In genomic region chr4:83323201-83323903, GRCm38 (mm10) we compare ENCODE assay signal across 8 mouse cellular contexts. TPM values are rescaled to one million over a fixed set of nuclear protein-coding genes. Genes with fewer than 3 reads are reported as not detected.
A peak's percentile ranks its signal among the peaks of the same experiment; 100 is the strongest.
DNase-seq lines count a peak whose midpoint lies in the region; ATAC-seq and TF ChIP-seq lines count a peak whose summit lies in the region.

No protein-coding gene starts in this region.

- H3K4me2 ChIP-seq in intestine, embryonic 16.5 days (ENCODE audit: low read depth, low read length): peak overlapping the region; percentile 98
- H3K4me2 ChIP-seq in limb, embryonic 12.5 days: peak overlapping the region; percentile 93
- peak overlapping the region; percentile 96 for H3K4me2 ChIP-seq in midbrain, embryonic 12.5 days (replicated peaks)

- WGBS in intestine, embryonic 16.5 days: 3% methylated on average over 48 of the region's 48 CpGs
- WGBS in limb, embryonic 12.5 days: 2% methylated on average over 48 of the region's 48 CpGs
- 4% methylated on average over 47 of the region's 48 CpGs for WGBS in midbrain, embryonic 12.5 days
- WGBS in small intestine, adult 2 months: 2% methylated on average over 48 of the region's 48 CpGs

- no peaks in the 10 kb centered on the region for H3K9me3 ChIP-seq in intestine, embryonic 16.5 days (ENCODE audit: control insufficient read depth, low read length)
- no peaks in the 10 kb centered on the region for H3K9me3 ChIP-seq in limb, embryonic 12.5 days
- no peaks in the 10 kb centered on the region for H3K9me3 ChIP-seq in midbrain, embryonic 12.5 days

- peaks cover 4% of the 10 kb centered on the region; the same call in 1 of the 2 replicates for H3K4me1 ChIP-seq in intestine, embryonic 16.5 days (ENCODE audit: control insufficient read depth, insufficient read depth, low read length)
- H3K4me1 ChIP-seq in limb, embryonic 12.5 days (replicated peaks): peaks cover 13% of the 10 kb centered on the region
- peaks cover 4% of the 10 kb centered on the region; the same call in 1 of the 2 replicates for H3K4me1 ChIP-seq in midbrain, embryonic 12.5 days
- peaks cover 10% of the 10 kb centered on the region; the same call in 1 of the 2 replicates for H3K4me1 ChIP-seq in small intestine, adult 2 months (ENCODE audit: control insufficient read depth, insufficient read depth, insufficient read length, low read length)

- H3K27ac ChIP-seq in intestine, embryonic 16.5 days (ENCODE audit: low read length): peak overlapping the region; percentile 69
- H3K27ac ChIP-seq in limb, embryonic 12.5 days: peak overlapping the region; percentile 56
- H3K27ac ChIP-seq in midbrain, embryonic 12.5 days (replicated peaks): no peak overlapping the region
- H3K27ac ChIP-seq in small intestine, adult 2 months (ENCODE audit: insufficient read depth, low read depth, low read length): peak overlapping the region; percentile 93

- no peaks in the 10 kb centered on the region for H3K27me3 ChIP-seq in intestine, embryonic 16.5 days (replicated peaks; ENCODE audit: control insufficient read depth, insufficient read depth, low read length)
- H3K27me3 ChIP-seq in limb, embryonic 12.5 days: peaks cover 18% of the 10 kb centered on the region; the same call in 1 of the 2 replicates
- H3K27me3 ChIP-seq in midbrain, embryonic 12.5 days: peaks cover 26% of the 10 kb centered on the region
- no peaks in the 10 kb centered on the region for H3K27me3 ChIP-seq in small intestine, adult 2 months (ENCODE audit: control insufficient read depth, insufficient read depth, low read length)

- peak; percentile 66 for ATAC-seq in intestine, embryonic 16.5 days
- peak; percentile 52 for ATAC-seq in limb, embryonic 12.5 days (ENCODE audit: insufficient number of reproducible peaks, insufficient read depth, low FRiP score, low TSS enrichment, low read depth)
- ATAC-seq in midbrain, embryonic 12.5 days (ENCODE audit: low FRiP score, low read depth): peak; percentile 67
- no peak for ATAC-seq in activated CD4-positive, CD25-positive, alpha-beta regulatory T cell, adult 4 months

- H3K9ac ChIP-seq in intestine, embryonic 16.5 days (ENCODE audit: low read depth, low read length): peak overlapping the region; percentile 72
- H3K9ac ChIP-seq in limb, embryonic 12.5 days (replicated peaks): peak overlapping the region; percentile 63
- H3K9ac ChIP-seq in midbrain, embryonic 12.5 days (replicated peaks): peak overlapping the region; percentile 42

- peak overlapping the region; percentile 86 for H3K4me3 ChIP-seq in intestine, embryonic 16.5 days (ENCODE audit: low read length)
- peak overlapping the region; percentile 78 for H3K4me3 ChIP-seq in limb, embryonic 12.5 days (replicated peaks)
- peak overlapping the region; percentile 64 for H3K4me3 ChIP-seq in midbrain, embryonic 12.5 days
- H3K4me3 ChIP-seq in small intestine, adult 2 months (ENCODE audit: low read depth, low read length): peak overlapping the region; percentile 97

- peak; percentile 79 for DNase-seq in adrenal gland, adult 18-20 months (ENCODE audit: low spot score in 2 of 2)
- DNase-seq in embryo, embryonic 10.5 days (ENCODE audit: low spot score): peak; percentile 88
- DNase-seq in gastrocnemius, postnatal 4 days (ENCODE audit: low spot score in 2 of 2): peak; percentile 61 to 81

- no peak for TF ChIP-seq CTCF in small intestine, adult 2 months (IDR thresholded peaks at IDR 0.05; ENCODE audit: extremely low read depth, insufficient read length, insufficient replicate concordance, low read depth, low read length)

- no peak for TF ChIP-seq POLR2A in small intestine, adult 2 months (IDR thresholded peaks at IDR 0.05; ENCODE audit: low read depth, low read length)

- H3K36me3 ChIP-seq in intestine, embryonic 16.5 days (ENCODE audit: control insufficient read depth, insufficient read depth, low read length): no peaks in the 10 kb centered on the region
- H3K36me3 ChIP-seq in limb, embryonic 12.5 days: no peaks in the 10 kb centered on the region
- H3K36me3 ChIP-seq in midbrain, embryonic 12.5 days: no peaks in the 10 kb centered on the region
- H3K36me3 ChIP-seq in small intestine, adult 2 months (ENCODE audit: control insufficient read depth, insufficient read depth, low read length): no peaks in the 10 kb centered on the region

RNA-seq across cellular contexts. Expression of gene Ttc39b, which starts 0.7 kb away (rescaled TPM):
- total RNA-seq in adrenal gland, adult 18-20 months (2021): 10 to 100 TPM; 16.4 to 18.3 TPM
- 1 to 10 TPM; 6.5 to 9.2 TPM for total RNA-seq in gastrocnemius, postnatal 4 days (2021)
- polyA plus RNA-seq in intestine, embryonic 16.5 days (2015; fragmentation: Nextera tagmentation; extraction: Ambion mirVana): 1.4 and 2.4 TPM in 2 replicates
- polyA plus RNA-seq in limb, embryonic 12.5 days (2016; fragmentation: Nextera tagmentation; extraction: Ambion mirVana): 2.0 and 2.3 TPM in 2 replicates
- polyA plus RNA-seq in midbrain, embryonic 12.5 days (2016; fragmentation: Nextera tagmentation; extraction: Ambion mirVana): 3.3 and 3.5 TPM in 2 replicates
- polyA plus RNA-seq in small intestine, adult 2 months (2012; rRNA removed): 1.4 and 1.9 TPM in 2 replicates
- 100 to 1,000 TPM; 121 to 125 TPM for polyA plus RNA-seq in activated CD4-positive, CD25-positive, alpha-beta regulatory T cell, adult 4 months (2017; shearing (Covaris generic))

Comparison
In these comparisons a context has a peak if more than half of its experiments do, and no peak if none do; other contexts are left out.
1. RNA of gene Ttc39b, which starts 0.7 kb away (polyA plus RNA-seq): 121 to 125 TPM in activated CD4-positive, CD25-positive, alpha-beta regulatory T cell, adult 4 months; 3.3 to 3.5 TPM in midbrain, embryonic 12.5 days, 1.4 to 2.4 TPM in intestine, embryonic 16.5 days, 2.0 to 2.3 TPM in limb, embryonic 12.5 days and 1.4 to 1.9 TPM in small intestine, adult 2 months; every median in the first group is over 10 times any median in the second.
2. Peak in every context shown above with its lines, with median percentiles within 50 percentile points of each other: DNase-seq, H3K4me2 ChIP-seq, H3K4me3 ChIP-seq and H3K9ac ChIP-seq.